Mouse (Mus musculus) MEL (cell line): ENCODE measurements around the gene Pbsn.

Experiments
- CHD1 ChIP-seq: IDR thresholded peaks from 2 replicates; pipeline ENCODE4 v1.6.1; 2012; ENCODE audit warnings: low read depth, mild to moderate bottlenecking, inconsistent platforms, low read length, improper control_type of control experiment
- CHD2 ChIP-seq: IDR thresholded peaks from 2 replicates; pipeline ENCODE4 v1.6.1; 2011; ENCODE audit warnings: low read length, improper control_type of control experiment
- CTCF ChIP-seq, 3 experiments: IDR thresholded peaks in 2 of 3; conservative IDR thresholded peaks in 1 of 3; 2 replicates each; pipeline ENCODE4 v1.5.1; 2011 to 2012; ENCODE audit warnings: low read length in 3 of 3, low read depth in 2 of 3, mild to moderate bottlenecking in 2 of 3, improper control_type of control experiment in 1 of 3, inconsistent platforms in 1 of 3, mixed read lengths in 1 of 3, moderate library complexity in 1 of 3; ENCODE audit not compliant: control insufficient read depth in 1 of 3, insufficient read depth in 1 of 3, poor library complexity in 1 of 3, severe bottlenecking in 1 of 3
- ETS1 ChIP-seq: IDR thresholded peaks from 2 replicates; pipeline ENCODE4 v1.6.1; 2012; ENCODE audit warnings: low read depth, mild to moderate bottlenecking, inconsistent platforms, low read length, improper control_type of control experiment, moderate library complexity
- GATA1 ChIP-seq: IDR thresholded peaks from 2 replicates; pipeline ENCODE4 v1.6.1; 2011; ENCODE audit warnings: low read depth, low read length, improper control_type of control experiment
- MEF2A ChIP-seq: IDR thresholded peaks from 2 replicates; pipeline ENCODE4 v1.6.1; 2014; ENCODE audit warnings: low read depth, mild to moderate bottlenecking, inconsistent platforms, low read length, improper control_type of control experiment; ENCODE audit not compliant: poor library complexity, insufficient replicate concordance, severe bottlenecking; ENCODE audit errors: extremely low read depth
- MXI1 ChIP-seq: IDR thresholded peaks from 2 replicates; pipeline ENCODE4 v1.6.1; 2011; ENCODE audit warnings: mild to moderate bottlenecking, low read depth, low read length, improper control_type of control experiment
- POLR2A ChIP-seq, 2 experiments: IDR thresholded peaks; 2 replicates each; pipeline ENCODE4 v1.6.1; 2011 to 2012; ENCODE audit warnings: low read length in 2 of 2, mild to moderate bottlenecking in 2 of 2, control low read depth in 1 of 2, improper control_type of control experiment in 1 of 2, low read depth in 1 of 2, moderate library complexity in 1 of 2; ENCODE audit not compliant: control insufficient read depth in 1 of 2, insufficient read depth in 1 of 2, poor library complexity in 1 of 2
- POLR2AphosphoS2 ChIP-seq: IDR thresholded peaks from 2 replicates; pipeline ENCODE4 v1.6.1; 2011; ENCODE audit warnings: low read length, improper control_type of control experiment
- UBTF ChIP-seq: IDR thresholded peaks from 2 replicates; pipeline ENCODE4 v1.6.1; 2012; ENCODE audit warnings: low read depth, mild to moderate bottlenecking, inconsistent platforms, low read length, improper control_type of control experiment, moderate library complexity, borderline replicate concordance; ENCODE audit not compliant: insufficient read depth

GRCm38 (mm10) chrX:77794962-77795857 is 58.2 kb downstream of the Pbsn start:
- TF ChIP-seq CTCF (IDR thresholded peaks at IDR 0.05 in 2 of 3, conservative IDR thresholded peaks at IDR 0.05 in 1 of 3; ENCODE audit: control insufficient read depth in 1 of 3, insufficient read depth in 1 of 3, low read depth in 2 of 3, low read length in 3 of 3, poor library complexity in 1 of 3, severe bottlenecking in 1 of 3): no peak
- TF ChIP-seq MXI1: no peak; the same call in 1 of the 2 replicates
- no peak for TF ChIP-seq POLR2AphosphoS2
- no peak for TF ChIP-seq MEF2A
- 0 out of 2 replicates have a peak, but pooled peaks have one; percentile 11 for TF ChIP-seq ETS1
- no peak for TF ChIP-seq POLR2A (IDR thresholded peaks at IDR 0.05; ENCODE audit: control insufficient read depth in 1 of 2, insufficient read depth in 1 of 2, low read depth in 1 of 2, low read length in 2 of 2, poor library complexity in 1 of 2)
- TF ChIP-seq GATA1: no peak
- TF ChIP-seq CHD2: no peak
- no peak for TF ChIP-seq UBTF
- no peak for TF ChIP-seq CHD1
